Mouse (Mus musculus) embryo, embryonic 9.5 days (tissue): ENCODE results near the gene Ankk1.

ENCODE experiments used
- DNase-seq: peaks from one replicate; pipeline ENCODE4 v3.0.0-alpha.2; 2017; ENCODE audit errors: extremely low spot score

The Ankk1 gene

GRCm38 (mm10) chr9:49426921-49427320, at the start of gene Ankk1:
TSS of gene Ankk1 (minus strand) at chr9:49427021.
- no peak for DNase-seq

- no peak for DNase-seq
Observed at GRCm38 (mm10) chr9:49472126-49472525, 45.3 kb upstream of the Ankk1 start.

GRCm38 (mm10) chr9:49470946-49471345, 44.1 kb upstream of the Ankk1 start:
- DNase-seq = no peak

DNA sequence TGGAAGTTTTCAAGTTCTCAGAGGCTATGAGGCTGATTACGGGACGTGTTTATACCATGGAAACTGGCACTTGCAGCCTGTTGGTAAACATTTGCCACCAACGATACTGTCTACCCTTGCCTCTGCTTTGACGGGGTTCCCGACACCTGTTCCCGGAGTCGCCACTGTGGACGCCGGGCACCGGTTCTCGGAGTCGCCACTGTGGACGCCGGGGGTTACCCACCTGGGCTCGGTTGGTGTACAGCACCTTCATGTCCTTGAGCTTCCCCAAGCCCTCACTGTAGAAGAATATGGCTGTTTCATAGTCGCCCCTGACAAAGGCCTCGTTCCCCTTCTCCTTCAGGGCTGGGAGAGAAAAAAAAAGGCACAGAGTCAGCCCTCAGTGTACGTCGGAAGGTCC, 43.2 kb upstream of the Ankk1 start:
- DNase-seq = no peak

- no peak for DNase-seq
Observed at GRCm38 (mm10) chr9:49456136-49456535, 29.3 kb upstream of the Ankk1 start.

- DNase-seq = no peak
Observed at GRCm38 (mm10) chr9:49452396-49452795, 25.6 kb upstream of the Ankk1 start.

DNA sequence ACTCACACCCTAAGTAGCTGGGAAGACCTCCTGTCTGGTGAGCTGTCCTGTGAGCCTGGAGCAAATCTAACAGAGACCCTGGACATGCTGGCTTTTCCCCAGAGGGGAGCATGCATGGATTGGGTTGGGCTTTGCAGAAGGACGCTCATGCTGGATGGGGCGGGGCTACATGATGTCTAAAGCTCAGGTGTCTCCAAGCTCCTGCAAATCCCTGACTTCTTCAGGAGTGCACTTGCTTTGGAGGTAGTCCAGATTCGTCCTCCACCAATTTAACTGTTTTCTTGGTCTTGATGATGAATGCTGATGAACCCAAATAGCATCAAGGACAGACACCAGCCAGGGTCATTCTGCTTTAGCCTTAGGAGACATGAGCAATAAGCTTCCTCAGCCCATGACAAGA, 23.7 kb upstream of the Ankk1 start:
- no peak for DNase-seq

DNA sequence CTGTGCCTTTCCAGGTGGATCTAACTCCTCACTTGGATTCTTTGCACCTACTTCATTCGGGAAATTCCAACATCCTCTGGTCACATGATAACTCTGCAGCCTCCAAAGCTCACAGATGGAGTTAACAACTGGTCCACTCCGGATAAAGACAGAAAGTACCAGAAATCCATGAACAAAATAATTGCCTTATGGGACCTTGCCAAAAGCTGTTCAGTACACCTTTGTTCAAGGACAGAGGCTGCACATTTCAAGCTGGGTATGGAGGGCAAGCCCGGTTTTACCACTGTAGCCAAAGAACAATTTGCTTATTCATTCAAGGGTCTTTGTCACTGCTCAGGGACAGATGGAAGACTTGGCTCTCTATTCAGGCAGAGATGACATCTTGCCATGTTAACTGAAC, 15.8 kb upstream of the Ankk1 start:
- DNase-seq = no peak

GRCm38 (mm10) chr9:49427478-49427877, 657 bp upstream of the Ankk1 start:
- no peak for DNase-seq

DNA sequence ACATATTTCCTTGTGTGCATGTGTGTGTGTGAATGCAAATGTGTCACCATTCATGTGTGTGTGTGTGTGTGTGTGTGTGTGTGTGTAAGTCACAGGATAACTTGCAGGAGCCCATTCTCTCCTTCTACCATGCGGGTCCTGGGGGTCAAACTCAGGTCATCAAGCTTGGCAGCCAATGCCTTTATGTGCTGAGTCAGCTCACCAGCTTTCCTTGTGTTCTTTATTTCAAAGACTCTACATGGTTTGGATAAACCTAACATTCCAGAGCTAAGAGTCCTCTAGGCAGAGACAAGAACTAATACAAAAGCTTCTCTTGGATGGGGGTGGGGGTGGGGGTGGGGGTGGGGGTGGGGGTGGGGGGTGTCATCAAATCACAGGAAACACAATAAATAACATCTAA, 1.2 kb downstream of the Ankk1 start:
- DNase-seq = no peak

GRCm38 (mm10) chr9:49423866-49424265, 3.0 kb downstream of the Ankk1 start:
- no peak for DNase-seq

GRCm38 (mm10) chr9:49410621-49411020, 16.2 kb downstream of the Ankk1 start:
- DNase-seq = no peak

DNA sequence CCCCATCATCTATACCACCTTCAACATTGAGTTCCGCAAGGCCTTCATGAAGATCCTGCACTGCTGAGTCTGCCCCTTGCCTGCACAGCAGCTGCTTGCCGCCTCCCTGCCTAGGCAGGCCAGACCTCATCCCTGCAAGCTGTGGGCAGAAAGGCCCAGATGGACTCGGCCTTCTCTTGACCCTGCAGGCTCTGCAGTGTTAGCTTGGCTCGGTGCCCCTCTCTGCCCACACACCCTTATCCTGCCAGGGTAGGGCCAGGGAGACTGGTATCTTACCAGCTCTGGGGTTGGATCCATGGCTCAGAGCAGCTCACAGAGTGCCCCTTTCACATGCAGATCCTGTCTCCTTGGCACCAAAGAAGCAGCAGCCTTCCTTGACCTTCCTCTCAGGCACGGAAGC, 19.8 kb downstream of the Ankk1 start:
- no peak for DNase-seq

DNA sequence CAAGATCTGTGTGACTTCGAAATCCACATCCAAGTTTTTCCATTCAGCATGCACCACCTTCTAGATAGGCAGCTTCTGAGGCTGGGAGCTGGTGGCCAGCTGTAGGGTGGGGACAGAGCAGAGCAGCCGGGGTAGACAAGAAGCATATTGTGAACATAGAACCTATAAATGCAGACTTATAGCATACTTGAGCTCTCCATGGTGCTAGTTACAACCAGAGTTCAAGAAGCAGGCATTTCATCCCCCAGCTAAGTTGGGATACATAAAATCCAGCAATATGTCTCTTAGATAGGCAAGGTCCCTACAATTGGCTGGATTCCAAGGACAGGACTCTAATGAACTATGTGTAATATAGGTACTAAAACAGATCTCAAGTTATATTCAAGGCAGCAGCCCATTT, 23.1 kb downstream of the Ankk1 start:
- DNase-seq = no peak

- DNase-seq = no peak
Observed at GRCm38 (mm10) chr9:49396006-49396405, 30.8 kb downstream of the Ankk1 start.

- no peak for DNase-seq
Observed at GRCm38 (mm10) chr9:49392242-49392641, 34.6 kb downstream of the Ankk1 start.

DNA sequence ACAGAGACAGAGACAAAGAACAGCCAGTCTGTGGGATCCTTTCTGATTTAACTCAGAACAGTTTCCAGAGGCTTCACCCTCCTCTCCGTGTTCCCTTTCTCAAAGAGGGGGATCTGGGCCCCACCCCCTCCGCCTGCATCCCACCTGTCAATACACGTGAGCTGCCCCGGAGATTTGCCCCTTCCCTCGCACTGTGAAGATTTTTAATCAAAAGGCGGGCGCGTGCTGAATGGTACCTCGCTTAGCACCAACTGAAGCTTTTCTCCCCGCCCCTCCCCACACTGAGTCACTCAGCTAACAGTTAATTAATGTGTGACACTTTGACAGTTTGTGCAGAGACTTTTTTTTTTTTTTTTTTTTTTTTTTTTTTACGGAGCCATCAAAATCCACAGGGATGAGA, 40.7 kb downstream of the Ankk1 start:
- no peak for DNase-seq

DNA sequence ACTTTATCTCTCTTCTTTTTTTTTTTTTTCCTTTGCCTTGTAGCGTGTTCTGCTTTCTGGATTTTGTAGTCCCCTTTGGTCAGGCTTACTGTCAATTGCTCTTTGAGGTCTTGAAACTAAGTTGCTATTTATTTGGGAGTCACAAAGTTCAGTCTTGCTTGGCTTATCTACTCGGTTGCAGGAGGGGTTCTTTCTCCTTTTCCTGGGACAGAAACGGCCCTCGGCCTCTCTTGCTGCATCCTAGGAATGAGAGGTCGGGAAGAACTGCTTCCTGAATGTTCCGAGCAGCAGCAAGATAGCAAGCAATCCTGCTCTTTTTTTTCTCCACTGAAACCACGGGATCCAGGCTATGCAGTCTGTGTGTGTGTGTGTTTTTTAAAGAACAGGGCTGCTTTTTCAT, 41.5 kb downstream of the Ankk1 start:
- no peak for DNase-seq

GRCm38 (mm10) chr9:49384855-49385254, 42.0 kb downstream of the Ankk1 start:
- DNase-seq = no peak

- DNase-seq = no peak
Observed at GRCm38 (mm10) chr9:49384041-49384440, 42.8 kb downstream of the Ankk1 start.

DNA sequence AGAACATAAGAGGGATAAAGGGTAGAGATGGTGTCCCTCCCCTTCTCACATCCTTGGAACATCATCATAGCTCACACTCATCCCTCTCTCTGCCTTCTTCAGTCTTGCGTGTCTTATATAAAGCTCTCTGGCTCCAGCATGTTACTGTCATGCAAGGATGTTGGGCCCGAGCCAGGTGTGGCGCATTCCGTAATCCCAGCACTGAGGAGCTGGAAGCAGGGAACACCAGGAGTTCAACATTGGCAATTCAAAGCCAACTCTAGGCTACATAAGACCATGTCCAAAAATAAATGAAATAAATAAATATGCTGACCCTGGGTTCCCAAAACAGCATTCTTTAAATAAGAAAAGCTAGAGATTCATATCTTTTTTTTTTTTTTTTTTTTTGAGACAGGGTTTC, 46.9 kb downstream of the Ankk1 start:
- no peak for DNase-seq

GRCm38 (mm10) chr9:49373946-49374345, 52.9 kb downstream of the Ankk1 start:
- DNase-seq = no peak

DNA sequence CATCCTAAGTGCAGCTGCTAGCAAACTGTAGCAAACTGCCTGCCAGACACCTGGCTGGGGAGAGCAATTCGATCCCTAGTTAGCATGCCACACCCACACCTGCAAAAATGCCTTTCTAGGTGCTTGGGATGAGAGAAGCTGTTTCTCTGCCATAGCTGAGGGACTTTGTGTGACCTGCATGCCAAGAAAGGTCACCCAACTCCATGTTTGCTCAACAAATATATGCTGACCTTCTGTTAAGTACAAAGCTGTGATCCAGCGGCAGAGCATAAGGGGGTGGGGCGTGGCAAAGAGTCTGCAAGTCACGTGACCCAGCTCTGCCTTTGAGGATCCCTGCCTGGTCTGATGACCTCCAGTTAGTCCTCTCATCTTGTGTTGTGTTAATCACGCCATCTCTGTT, 61.1 kb downstream of the Ankk1 start:
- DNase-seq = peak; percentile 34
